Mouse (Mus musculus): Measurements from ENCODE around the gene Trim8. TPM values are rescaled to one million over a fixed set of nuclear protein-coding genes. Genes with fewer than 3 reads are reported as not detected.

Gene Trim8
- total and polyA plus RNA-seq, 3 experiments: 4.4 to 24.9 (median 12.0) TPM

- peak; percentile 93 for DNase-seq (ENCODE audit: extremely low read depth)
- dilution Hi-C loops (cut with MboI; ENCODE audit: extremely low pct_ligation_motif_present, extremely low pct_unique_long_range_greater_than_20kb, low sequenced_read_pairs): no loop called here
- TF ChIP-seq TCF12 (IDR thresholded peaks at IDR 0.05; ENCODE audit: low read depth, low read length): peak; percentile 63; the same call in 1 of the 2 replicates
- no peak for TF ChIP-seq ZC3H11A (IDR thresholded peaks at IDR 0.05; ENCODE audit: low read depth, low read length)
- TF ChIP-seq MEF2A (IDR thresholded peaks at IDR 0.05; ENCODE audit: borderline replicate concordance, low read depth, low read length): peak; percentile 86
- peak; percentile 45; the same call in 1 of the 2 replicates for TF ChIP-seq USF2 (conservative IDR thresholded peaks at IDR 0.05; ENCODE audit: low read depth, low read length)
- no peak for TF ChIP-seq PAX5 (IDR thresholded peaks at IDR 0.05; ENCODE audit: low read length)
- peak; percentile 23; the same call in 1 of the 2 replicates for TF ChIP-seq MYC (IDR thresholded peaks at IDR 0.05; ENCODE audit: low read depth, low read length)
- TF ChIP-seq POLR2A (IDR thresholded peaks at IDR 0.05; ENCODE audit: low read depth, low read length): 0 out of 2 replicates have a peak, but pooled peaks have one; percentile 23
- peak; percentile 93 for TF ChIP-seq ZNF384 (IDR thresholded peaks at IDR 0.05; ENCODE audit: low read depth, low read length)
- TF ChIP-seq GABPA (IDR thresholded peaks at IDR 0.05; ENCODE audit: insufficient replicate concordance, low read depth, low read length): no peak
- no peak for TF ChIP-seq KAT2A (IDR thresholded peaks at IDR 0.05; ENCODE audit: insufficient replicate concordance, low read length)
- TF ChIP-seq ELF1 (IDR thresholded peaks at IDR 0.05; ENCODE audit: low read depth, low read length): 0 out of 2 replicates have a peak, but pooled peaks have one; percentile 9
- TF ChIP-seq USF1 (IDR thresholded peaks at IDR 0.05; ENCODE audit: low read depth, low read length): peak; percentile 69
- 0 out of 2 replicates have a peak, but pooled peaks have one; percentile 35 for TF ChIP-seq MAFK (IDR thresholded peaks at IDR 0.05; ENCODE audit: insufficient replicate concordance, low read length)
- TF ChIP-seq IRF4 (IDR thresholded peaks at IDR 0.05; ENCODE audit: low read depth, low read length): peak; percentile 77
- TF ChIP-seq CHD2 (IDR thresholded peaks at IDR 0.05; ENCODE audit: low read length): 0 out of 2 replicates have a peak, but pooled peaks have one; percentile 17
- TF ChIP-seq BHLHE40 (IDR thresholded peaks at IDR 0.05; ENCODE audit: low read depth, low read length): peak; percentile 58
- peak; percentile 59; the same call in 1 of the 2 replicates for TF ChIP-seq EP300 (IDR thresholded peaks at IDR 0.05; ENCODE audit: low read length)
- TF ChIP-seq MAX (IDR thresholded peaks at IDR 0.05; ENCODE audit: low read length): 0 out of 2 replicates have a peak, but pooled peaks have one; percentile 23
- peak; percentile 10; the same call in 1 of the 2 replicates for TF ChIP-seq HCFC1 (IDR thresholded peaks at IDR 0.05; ENCODE audit: low read depth, low read length)
- peak; percentile 93 for TF ChIP-seq ETS1 (conservative IDR thresholded peaks at IDR 0.05; ENCODE audit: low read depth, low read length)
- 0 out of 2 replicates have a peak, but pooled peaks have one; percentile 50 for TF ChIP-seq JUND (conservative IDR thresholded peaks at IDR 0.05; ENCODE audit: low read depth, low read length)
- no peak for TF ChIP-seq SIN3A (IDR thresholded peaks at IDR 0.05; ENCODE audit: low read length)
- peak; percentile 45 for TF ChIP-seq JUN (IDR thresholded peaks at IDR 0.05; ENCODE audit: insufficient read depth, low read depth, low read length)
- 0 out of 2 replicates have a peak, but pooled peaks have one; percentile 2 for TF ChIP-seq SMC3 (IDR thresholded peaks at IDR 0.05; ENCODE audit: low read depth, low read length)
- Histone ChIP-seq H3K79me2 (replicated peaks; ENCODE audit: control insufficient read depth, extremely low read depth, insufficient read depth, poor library complexity, severe bottlenecking) (no peaks in the 10 kb centered on the region), H3K4me2 (ENCODE audit: insufficient read depth, low read depth, poor library complexity, severe bottlenecking) (peak overlapping the region; percentile 40; the same call in 1 of the 2 replicates), H3K4me1 (ENCODE audit: control insufficient read depth in 1 of 2, insufficient read depth in 2 of 2) (peaks cover 15 to 69% of the 10 kb centered on the region in 2 experiments), H3K4me3 (replicated peaks in 1 of 3; ENCODE audit: low read depth in 2 of 3, low read length in 2 of 3, poor library complexity in 1 of 3) (peak overlapping the region in 1 of 3 experiments; percentile 56), H3K9ac (ENCODE audit: insufficient read depth, low read depth) (peak overlapping the region; percentile 37; the same call in 1 of the 2 replicates), H3K27ac (ENCODE audit: insufficient read depth, low read depth) (peak overlapping the region; percentile 64), H3K36me3 (replicated peaks in 1 of 2; ENCODE audit: control insufficient read depth in 1 of 2, insufficient read depth in 1 of 2, low read length in 1 of 2) (peaks cover 20 to 61% of the 10 kb centered on the region in 2 experiments), H3K9me3 (replicated peaks; ENCODE audit: low read length) (no peaks in the 10 kb centered on the region), H3K27me3 (replicated peaks) (no peaks in the 10 kb centered on the region)
- in situ Hi-C loops (cut with MboI; ENCODE audit: low pct_ligation_motif_present, low pct_unique_long_range_greater_than_20kb, low sequenced_read_pairs): no loop called here
These were observed 22.7 kb upstream of the Trim8 start for GRCm38 (mm10) chr19:46478826-46479225.
